Mouse (Mus musculus) intestine, embryonic 14.5 days (tissue): ENCODE measurements at regions not wholly inside any gene's neighbourhood (a gene's known extent, or its start where the extent isn't known, plus 50 kb on each side); places are given as distances from the start of the nearest gene placed in this dataset.

Experiments used
- ATAC-seq: fragments of 200-750 bp; cut with Nextera tagmentation; replicated peaks from 2 replicates; pipeline ENCODE4 v1.8.0; 2017; ENCODE audit warnings: low read depth, moderate number of reproducible peaks, moderate TSS enrichment, moderate library complexity; ENCODE audit not compliant: low FRiP score, low TSS enrichment
- DNase-seq: peaks from one replicate; pipeline ENCODE4 v3.0.0-alpha.2; 2018; ENCODE audit warnings: low spot score
- H3K27ac ChIP-seq: fragments of 300-500 bp; sonication (generic); 2 replicates; pipeline ENCODE4 v1.5.1; 2014; ENCODE audit warnings: low read depth, mild to moderate bottlenecking, control low read depth
- H3K27me3 ChIP-seq: fragments of 300-500 bp; sonication (generic); replicated peaks from 2 replicates; pipeline ENCODE4 v1.6.1; 2014; ENCODE audit warnings: low read length, control low read depth; ENCODE audit not compliant: control insufficient read depth, insufficient read depth
- H3K36me3 ChIP-seq: fragments of 300-500 bp; sonication (generic); 2 replicates; pipeline ENCODE4 v1.6.1; 2014; ENCODE audit warnings: low read length, control low read depth; ENCODE audit not compliant: control insufficient read depth, insufficient read depth
- H3K4me1 ChIP-seq: fragments of 300-500 bp; sonication (generic); replicated peaks from 2 replicates; pipeline ENCODE4 v1.6.1; 2014; ENCODE audit warnings: low read length, control low read depth, mixed read lengths; ENCODE audit not compliant: control insufficient read depth, insufficient read depth
- H3K4me2 ChIP-seq: fragments of 300-500 bp; sonication (generic); 2 replicates; pipeline ENCODE4 v1.6.1; 2014; ENCODE audit warnings: low read length
- H3K4me3 ChIP-seq: fragments of 300-500 bp; sonication (generic); 2 replicates; pipeline ENCODE4 v1.5.1; 2014; ENCODE audit warnings: low read depth, low read length, control low read depth, mixed read lengths
- H3K9ac ChIP-seq: fragments of 300-500 bp; sonication (generic); 2 replicates; pipeline ENCODE4 v1.6.1; 2014; ENCODE audit warnings: mild to moderate bottlenecking, low read length
- H3K9me3 ChIP-seq: fragments of 300-500 bp; sonication (generic); 2 replicates; pipeline ENCODE4 v1.6.1; 2016; ENCODE audit warnings: low read length, control low read depth; ENCODE audit not compliant: control insufficient read depth
- WGBS: fragments of 180-500 bp; shearing (Covaris S2); extraction: QIAGEN DNeasy Blood & Tissue Kit; methylation state at CpG from one replicate; pipeline ENCODE4 v1.1.7; 2014; 5-methylcytosine and 5-hydroxymethylcytosine counted together

- no peaks in the 10 kb centered on the region for H3K27me3 ChIP-seq
- no peaks in the 10 kb centered on the region for H3K4me1 ChIP-seq
- H3K9me3 ChIP-seq = no peaks in the 10 kb centered on the region
- ATAC-seq (no peak), DNase-seq (no peak)
- H3K4me3 ChIP-seq = no peak overlapping the region
- WGBS = 27% methylated on average over 1 of the region's 1 CpGs
- H3K36me3 ChIP-seq = no peaks in the 10 kb centered on the region
- H3K4me2 ChIP-seq = no peak overlapping the region
- H3K9ac ChIP-seq = no peak overlapping the region
- no peak overlapping the region for H3K27ac ChIP-seq
These were observed 230.3 kb upstream of the Ctso start for GRCm38 (mm10) chr3:81701974-81702697.

GRCm38 (mm10) chr3:81718911-81719310 lies 213.5 kb upstream of the Ctso start:
- Histone ChIP-seq H3K4me2 (no peak overlapping the region), H3K27ac (no peak overlapping the region), H3K9me3 (no peaks in the 10 kb centered on the region), H3K4me3 (no peak overlapping the region), H3K9ac (no peak overlapping the region), H3K27me3 (no peaks in the 10 kb centered on the region), H3K4me1 (no peaks in the 10 kb centered on the region), H3K36me3 (no peaks in the 10 kb centered on the region)
- DNase-seq (no peak), ATAC-seq (no peak)
- WGBS = 95% methylated on average over 1 of the region's 1 CpGs

- Histone ChIP-seq H3K4me3 (no peak overlapping the region), H3K9me3 (no peaks in the 10 kb centered on the region), H3K4me2 (no peak overlapping the region), H3K27me3 (no peaks in the 10 kb centered on the region), H3K27ac (no peak overlapping the region), H3K9ac (no peak overlapping the region), H3K36me3 (no peaks in the 10 kb centered on the region), H3K4me1 (no peaks in the 10 kb centered on the region)
- ATAC-seq = no peak
- 42% methylated on average over 8 of the region's 8 CpGs for WGBS
- no peak for DNase-seq
These were observed 196.9 kb upstream of the Ctso start for GRCm38 (mm10) chr3:81735463-81735862.

GRCm38 (mm10) chr3:81736838-81737237 lies 195.6 kb upstream of the Ctso start:
- Histone ChIP-seq H3K4me1 (no peaks in the 10 kb centered on the region), H3K9ac (no peak overlapping the region), H3K27me3 (no peaks in the 10 kb centered on the region), H3K27ac (no peak overlapping the region), H3K9me3 (no peaks in the 10 kb centered on the region), H3K4me2 (no peak overlapping the region), H3K36me3 (no peaks in the 10 kb centered on the region), H3K4me3 (no peak overlapping the region)
- ATAC-seq (no peak), DNase-seq (no peak)

- ATAC-seq (no peak), DNase-seq (no peak)
- H3K27me3 ChIP-seq = no peaks in the 10 kb centered on the region
- H3K4me1 ChIP-seq = no peaks in the 10 kb centered on the region
- H3K4me2 ChIP-seq = no peak overlapping the region
- WGBS = 12% methylated on average over 5 of the region's 5 CpGs
- H3K27ac ChIP-seq = no peak overlapping the region
- H3K9me3 ChIP-seq = no peaks in the 10 kb centered on the region
- H3K4me3 ChIP-seq = no peak overlapping the region
- no peak overlapping the region for H3K9ac ChIP-seq
- H3K36me3 ChIP-seq = no peaks in the 10 kb centered on the region
These were observed 190.3 kb upstream of the Ctso start for GRCm38 (mm10) chr3:81742124-81742523.

- Histone ChIP-seq H3K9me3 (no peaks in the 10 kb centered on the region), H3K27ac (no peak overlapping the region), H3K9ac (no peak overlapping the region), H3K4me1 (no peaks in the 10 kb centered on the region), H3K27me3 (no peaks in the 10 kb centered on the region), H3K36me3 (no peaks in the 10 kb centered on the region), H3K4me2 (no peak overlapping the region), H3K4me3 (no peak overlapping the region)
- DNase-seq (no peak), ATAC-seq (no peak)
- 50% methylated on average over 1 of the region's 1 CpGs for WGBS
These were observed 182.2 kb upstream of the Ctso start for GRCm38 (mm10) chr3:81750164-81750563.

GRCm38 (mm10) chr3:81752955-81753354 lies 179.4 kb upstream of the Ctso start:
- H3K4me2 ChIP-seq = no peak overlapping the region
- no peak overlapping the region for H3K27ac ChIP-seq
- DNase-seq (no peak), ATAC-seq (no peak)
- 70% methylated on average over 4 of the region's 4 CpGs for WGBS
- H3K36me3 ChIP-seq = no peaks in the 10 kb centered on the region
- no peaks in the 10 kb centered on the region for H3K4me1 ChIP-seq
- H3K27me3 ChIP-seq = no peaks in the 10 kb centered on the region
- H3K9ac ChIP-seq = no peak overlapping the region
- no peaks in the 10 kb centered on the region for H3K9me3 ChIP-seq
- H3K4me3 ChIP-seq = no peak overlapping the region

- no peak overlapping the region for H3K4me2 ChIP-seq
- 83% methylated on average over 3 of the region's 3 CpGs for WGBS
- H3K27ac ChIP-seq = no peak overlapping the region
- H3K36me3 ChIP-seq = no peaks in the 10 kb centered on the region
- no peaks in the 10 kb centered on the region for H3K27me3 ChIP-seq
- no peak overlapping the region for H3K4me3 ChIP-seq
- ATAC-seq = no peak
- no peaks in the 10 kb centered on the region for H3K4me1 ChIP-seq
- H3K9ac ChIP-seq = no peak overlapping the region
- no peak for DNase-seq
- no peaks in the 10 kb centered on the region for H3K9me3 ChIP-seq
These were observed 172.0 kb upstream of the Ctso start for GRCm38 (mm10) chr3:81760383-81760782.

- DNase-seq (no peak), ATAC-seq (no peak)
- no peak overlapping the region for H3K4me2 ChIP-seq
- no peaks in the 10 kb centered on the region for H3K27me3 ChIP-seq
- H3K4me1 ChIP-seq = no peaks in the 10 kb centered on the region
- no peak overlapping the region for H3K9ac ChIP-seq
- H3K27ac ChIP-seq = no peak overlapping the region
- H3K36me3 ChIP-seq = no peaks in the 10 kb centered on the region
- 49% methylated on average over 2 of the region's 2 CpGs for WGBS
- no peak overlapping the region for H3K4me3 ChIP-seq
- H3K9me3 ChIP-seq = no peaks in the 10 kb centered on the region
These were observed 171.5 kb upstream of the Ctso start for GRCm38 (mm10) chr3:81760914-81761313.
